Mouse (Mus musculus) liver, adult 2 months (tissue): ENCODE measurements around the gene Gm4869. TPM values are rescaled to one million over a fixed set of nuclear protein-coding genes. Genes with fewer than 3 reads are reported as not detected.

ENCODE experiments used
- DNase-seq: peaks from one replicate; pipeline ENCODE4 v3.0.0-alpha.2; 2011; ENCODE audit warnings: low read depth, low spot score; ENCODE audit errors: extremely low read depth
- H3K27ac ChIP-seq: fragments of 200-500 bp; replicated peaks from 2 replicates; pipeline ENCODE4 v1.5.1; 2012; ENCODE audit warnings: low read depth, mild to moderate bottlenecking, control low read depth, inconsistent platforms, low read length; ENCODE audit not compliant: insufficient read depth
- H3K27me3 ChIP-seq: fragments of 200-500 bp; 2 replicates; pipeline ENCODE4 v1.6.1; 2012; ENCODE audit warnings: mild to moderate bottlenecking, moderate library complexity, low read length, inconsistent platforms; ENCODE audit not compliant: control insufficient read depth, insufficient read depth
- H3K36me3 ChIP-seq: fragments of 200-500 bp; 2 replicates; pipeline ENCODE4 v1.6.1; 2012; ENCODE audit warnings: low read length, inconsistent platforms; ENCODE audit not compliant: control insufficient read depth, insufficient read depth
- H3K4me1 ChIP-seq: fragments of 200-500 bp; 2 replicates; pipeline ENCODE4 v1.6.1; 2011; ENCODE audit warnings: low read length; ENCODE audit not compliant: control insufficient read depth, insufficient read depth
- H3K4me3 ChIP-seq: fragments of 200-500 bp; 2 replicates; pipeline ENCODE4 v1.5.1; 2011; ENCODE audit warnings: low read depth, mild to moderate bottlenecking, control low read depth, low read length, moderate library complexity; ENCODE audit not compliant: insufficient read depth
- H3K79me2 ChIP-seq: fragments of 200-500 bp; 2 replicates; pipeline ENCODE4 v1.6.1; 2012; ENCODE audit warnings: inconsistent platforms, mild to moderate bottlenecking, low read length, moderate library complexity; ENCODE audit not compliant: control insufficient read depth, insufficient read depth
- H3K9ac ChIP-seq: fragments of 200-500 bp; 2 replicates; pipeline ENCODE4 v1.6.1; 2012; ENCODE audit warnings: low read depth, mild to moderate bottlenecking, control low read depth, inconsistent platforms, low read length
- CTCF ChIP-seq: fragments of 200-500 bp; IDR thresholded peaks from 2 replicates; pipeline ENCODE4 v1.5.1; 2011; ENCODE audit warnings: low read depth, low read length, control low read depth
- POLR2A ChIP-seq: fragments of 200-500 bp; IDR thresholded peaks from 2 replicates; pipeline ENCODE4 v1.6.1; 2011; ENCODE audit warnings: low read length, control low read depth; ENCODE audit not compliant: insufficient read depth; ENCODE audit errors: extremely low read depth
- WGBS: fragments of 180-500 bp; shearing (Covaris S2); methylation state at CpG from one replicate; pipeline ENCODE4 v1.1.7; 2018; 5-methylcytosine and 5-hydroxymethylcytosine counted together
- polyA plus RNA-seq: library from polyadenylated mRNA; depleted of rRNA; stranded (reverse); fragments of >200 nt; gene quantifications from 2 replicates; pipeline ENCODE4 v1.2.3, GENCODE M21; 2012
- total RNA-seq: library from RNA; depleted of rRNA; stranded (reverse); fragments of >200 nt; gene quantifications from 2 replicates; pipeline ENCODE4 v1.2.3, GENCODE M21; 2014

Gene Gm4869
- total and polyA plus RNA-seq, 2 experiments, result not detected

DNA sequence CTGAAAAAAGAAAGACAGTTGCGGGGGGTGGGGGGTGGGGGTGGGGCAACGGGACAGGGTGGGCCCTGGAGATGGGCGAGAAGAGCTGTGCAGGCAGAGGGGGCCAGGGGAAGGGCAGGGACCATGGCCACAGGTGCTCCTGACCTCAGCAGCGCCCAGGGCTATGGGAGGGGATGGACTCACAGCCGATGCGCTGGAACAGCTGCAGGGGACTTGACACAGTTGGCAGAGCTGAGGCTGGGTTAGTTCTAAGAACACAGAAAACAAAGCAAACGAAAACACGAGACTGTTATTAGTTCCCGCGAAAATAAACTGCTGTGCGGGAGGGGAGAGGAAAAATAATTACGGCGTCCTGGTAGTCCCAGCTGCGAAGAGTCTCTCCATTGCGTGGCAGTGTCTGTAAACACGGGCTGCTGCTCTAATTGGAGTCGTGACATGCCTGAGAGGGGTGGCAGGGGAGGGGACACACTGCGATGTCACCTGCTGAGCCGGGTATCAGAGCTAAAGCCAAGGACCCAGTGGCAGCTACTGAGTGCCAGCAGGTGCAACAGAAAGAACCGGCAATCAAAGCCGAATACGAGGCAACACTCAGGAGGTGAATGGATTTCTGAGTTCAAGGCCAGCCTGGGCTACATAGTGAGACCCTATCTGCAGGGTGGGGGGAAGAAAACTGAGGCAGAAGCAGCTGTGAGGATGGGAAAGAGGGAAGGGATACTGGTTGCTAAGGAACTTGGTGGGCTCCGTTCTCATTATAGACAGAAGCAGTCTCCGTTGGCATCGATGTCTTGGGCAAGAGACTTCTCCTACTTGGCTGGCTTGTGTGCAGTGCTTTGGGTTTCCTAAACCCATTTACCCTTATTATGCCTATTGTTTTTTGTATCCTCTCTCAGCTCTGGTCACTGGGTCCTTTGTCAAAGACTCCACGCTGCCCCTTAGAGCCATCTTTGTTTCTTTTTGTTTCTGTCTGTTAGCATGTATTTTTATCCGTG is 64.9 kb downstream of the Gm4869 start:
- H3K36me3 ChIP-seq, result no peaks in the 10 kb centered on the region
- H3K79me2 ChIP-seq, result no peaks in the 10 kb centered on the region
- 58% methylated on average over 27 of the region's 27 CpGs for WGBS
- DNase-seq, result no peak
- H3K4me1 ChIP-seq, result 0 out of 2 replicates have a peak, but pooled peaks cover 1% of the 10 kb centered on the region
- no peak overlapping the region for H3K9ac ChIP-seq
- H3K27ac ChIP-seq, result no peak overlapping the region
- H3K4me3 ChIP-seq, result no peak overlapping the region
- TF ChIP-seq POLR2A (no peak), CTCF (no peak)
- no peaks in the 10 kb centered on the region for H3K27me3 ChIP-seq

DNA sequence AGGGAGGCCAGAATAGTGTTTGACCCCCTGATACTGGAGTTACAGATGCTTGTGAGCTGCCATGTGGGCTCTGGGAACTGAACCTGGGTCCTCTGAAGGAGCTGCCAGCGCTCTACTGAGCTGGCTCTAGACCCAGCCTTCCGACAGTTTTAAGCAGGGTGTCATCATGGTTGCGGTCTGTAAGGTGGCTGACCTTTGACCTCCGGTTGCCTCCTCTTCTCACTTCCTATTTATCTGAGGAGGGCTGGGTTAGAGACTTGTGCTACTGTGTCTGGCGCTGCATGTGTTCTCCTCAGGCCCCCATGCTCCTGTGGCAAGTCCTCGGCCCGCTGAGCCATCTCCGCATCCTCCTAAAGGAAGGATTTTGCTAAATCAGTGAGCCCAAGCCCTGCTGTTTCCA is 68.5 kb downstream of the Gm4869 start:
- TF ChIP-seq POLR2A, result no peak
- no peak for DNase-seq
- no peaks in the 10 kb centered on the region for H3K4me1 ChIP-seq

DNA sequence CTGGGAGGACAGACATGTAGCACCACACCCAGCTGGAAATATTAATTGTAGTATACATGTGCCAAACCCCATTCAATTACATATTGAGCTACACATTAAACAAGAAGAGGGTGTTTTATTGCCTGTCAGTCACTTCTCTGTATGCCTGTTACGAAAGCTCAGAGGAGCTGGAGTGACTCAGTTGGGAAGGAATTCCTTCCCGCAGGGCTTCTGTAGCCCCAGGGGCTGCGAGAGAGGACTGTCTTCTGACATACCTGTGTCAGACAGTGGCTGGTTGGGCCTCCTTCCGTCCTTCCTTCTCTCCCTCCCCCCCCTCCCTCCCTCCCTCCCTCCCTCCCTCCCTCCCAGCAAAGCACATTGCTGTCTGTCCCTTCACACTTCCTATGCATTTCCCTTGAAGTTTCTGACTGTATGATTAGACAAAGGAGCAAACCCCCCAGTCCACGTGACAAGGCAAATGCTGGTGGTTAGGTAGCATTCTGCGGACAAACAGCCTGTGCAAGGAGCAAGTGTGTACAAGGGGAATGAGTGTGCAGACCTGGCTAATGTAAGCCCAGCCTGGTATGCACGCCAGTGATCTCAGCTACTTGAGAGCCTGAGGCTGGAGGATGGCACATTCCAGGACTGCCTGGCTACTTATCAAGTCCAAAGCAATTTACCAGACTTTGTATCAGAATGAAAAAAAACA is 69.5 kb downstream of the Gm4869 start:
- no peaks in the 10 kb centered on the region for H3K79me2 ChIP-seq
- no peaks in the 10 kb centered on the region for H3K27me3 ChIP-seq
- TF ChIP-seq POLR2A (no peak), CTCF (no peak)
- no peak overlapping the region for H3K27ac ChIP-seq
- H3K36me3 ChIP-seq, result no peaks in the 10 kb centered on the region
- H3K4me3 ChIP-seq, result no peak overlapping the region
- H3K9ac ChIP-seq, result no peak overlapping the region
- DNase-seq, result no peak
- H3K4me1 ChIP-seq, result no peaks in the 10 kb centered on the region
- WGBS, result 77% methylated on average over 7 of the region's 7 CpGs

More for the DNA sequence above, 68.5 kb downstream of the Gm4869 start:
- Histone ChIP-seq H3K36me3 (no peaks in the 10 kb centered on the region), H3K79me2 (no peaks in the 10 kb centered on the region), H3K27ac (no peak overlapping the region), H3K27me3 (no peaks in the 10 kb centered on the region), H3K9ac (no peak overlapping the region), H3K4me3 (no peak overlapping the region)
- WGBS, result 79% methylated on average over 8 of the region's 8 CpGs

DNA sequence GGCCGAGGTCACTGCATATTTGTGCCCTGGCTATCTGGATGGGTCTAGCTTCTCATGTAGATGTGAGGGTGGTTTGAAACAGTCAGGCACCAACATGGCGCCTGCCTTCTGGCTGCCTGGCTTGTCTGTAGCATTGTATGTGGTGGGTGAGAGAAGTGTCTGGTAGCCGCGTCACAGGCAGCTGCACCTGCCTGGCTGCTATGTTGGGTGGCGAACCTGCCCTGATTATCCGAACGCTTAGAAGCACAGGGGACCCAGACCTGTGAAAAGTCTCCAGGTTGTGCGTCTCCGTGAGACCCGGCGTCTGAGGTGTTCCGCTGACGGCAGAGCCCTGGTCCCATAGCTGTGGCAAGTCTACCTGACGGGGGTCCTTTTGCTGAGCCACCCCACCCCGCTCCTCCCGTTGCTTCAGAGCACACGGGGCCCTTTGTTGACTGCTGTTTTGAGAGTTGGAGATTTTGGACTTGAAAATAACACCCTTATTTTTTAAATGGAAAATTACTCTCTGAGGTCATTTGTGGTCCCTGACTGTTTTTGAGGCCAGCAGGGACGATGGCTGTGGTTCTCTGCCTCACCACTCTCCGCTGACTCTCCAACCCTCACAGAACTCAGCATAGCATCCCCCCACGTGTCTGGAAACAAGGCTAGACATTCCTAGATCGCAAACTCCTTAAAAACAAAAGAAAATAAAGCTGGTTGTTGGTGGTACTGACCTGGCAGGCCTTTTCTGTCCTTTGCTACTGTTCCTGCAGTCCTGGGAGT is 71.9 kb downstream of the Gm4869 start:
- DNase-seq, result no peak
- no peaks in the 10 kb centered on the region for H3K79me2 ChIP-seq
- no peak overlapping the region for H3K27ac ChIP-seq
- H3K9ac ChIP-seq, result no peak overlapping the region
- no peaks in the 10 kb centered on the region for H3K4me1 ChIP-seq
- 91% methylated on average over 21 of the region's 21 CpGs for WGBS
- H3K27me3 ChIP-seq, result no peaks in the 10 kb centered on the region
- no peak overlapping the region for H3K4me3 ChIP-seq
- TF ChIP-seq POLR2A (no peak), CTCF (no peak)
- H3K36me3 ChIP-seq, result no peaks in the 10 kb centered on the region

DNA sequence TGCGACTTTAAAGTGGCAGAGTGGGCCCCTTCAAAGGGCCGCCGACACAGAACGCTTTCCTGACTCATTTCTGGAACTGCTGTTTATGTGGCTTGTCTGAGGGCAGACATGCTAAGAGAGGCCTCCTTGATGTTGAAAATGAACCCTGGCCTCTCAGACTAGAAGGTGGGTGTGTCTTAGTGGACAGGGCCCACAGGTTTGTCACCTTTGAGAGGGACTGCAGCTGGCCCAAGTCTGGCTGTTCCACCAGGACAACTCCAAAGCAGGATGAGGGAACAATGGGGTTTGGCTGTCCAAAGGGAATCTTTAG is 72.4 kb downstream of the Gm4869 start:
- TF ChIP-seq CTCF (no peak), POLR2A (no peak)
- H3K4me1 ChIP-seq, result no peaks in the 10 kb centered on the region
- no peak overlapping the region for H3K27ac ChIP-seq
- no peak overlapping the region for H3K4me3 ChIP-seq
- 96% methylated on average over 4 of the region's 4 CpGs for WGBS
- H3K36me3 ChIP-seq, result no peaks in the 10 kb centered on the region
- H3K9ac ChIP-seq, result no peak overlapping the region
- H3K27me3 ChIP-seq, result no peaks in the 10 kb centered on the region
- no peak for DNase-seq
- no peaks in the 10 kb centered on the region for H3K79me2 ChIP-seq
